Mouse (Mus musculus) liver, embryonic 15.5 days (tissue): ENCODE measurements around the gene Sphk1. TPM values are rescaled to one million over a fixed set of nuclear protein-coding genes. Genes with fewer than 3 reads are reported as not detected.
A peak's percentile ranks its signal among the peaks of the same experiment; 100 is the strongest.
"Not testable (repeated sequence)": the region's sequence is repeated elsewhere in the genome, so short reads cannot be mapped to it uniquely, and the experiment has no call there.

Experiments used
- ATAC-seq: fragments of 200-750 bp; cut with Nextera tagmentation; 2 replicates; pipeline ENCODE4 v1.8.0; 2017; ENCODE audit warnings: moderate number of reproducible peaks, mild to moderate bottlenecking, moderate library complexity; ENCODE audit not compliant: insufficient read depth
- H3K27ac ChIP-seq: fragments of 300-500 bp; sonication (generic); replicated peaks from 2 replicates; pipeline ENCODE4 v1.5.1; 2015; ENCODE audit warnings: mild to moderate bottlenecking, inconsistent platforms
- H3K27me3 ChIP-seq: fragments of 300-500 bp; sonication (generic); 2 replicates; pipeline ENCODE4 v1.6.1; 2015; ENCODE audit warnings: mild to moderate bottlenecking, inconsistent platforms
- H3K36me3 ChIP-seq: fragments of 300-500 bp; sonication (generic); replicated peaks from 2 replicates; pipeline ENCODE4 v1.6.1; 2015; ENCODE audit warnings: moderate library complexity, mild to moderate bottlenecking, inconsistent platforms
- H3K4me1 ChIP-seq: fragments of 300-500 bp; sonication (generic); replicated peaks from 2 replicates; pipeline ENCODE4 v1.6.1; 2015; ENCODE audit warnings: inconsistent platforms
- H3K4me2 ChIP-seq: fragments of 300-500 bp; sonication (generic); 2 replicates; pipeline ENCODE4 v1.6.1; 2015; ENCODE audit warnings: moderate library complexity, mild to moderate bottlenecking, inconsistent platforms
- H3K4me3 ChIP-seq: fragments of 300-500 bp; sonication (generic); replicated peaks from 2 replicates; pipeline ENCODE4 v1.5.1; 2015; ENCODE audit warnings: mild to moderate bottlenecking, inconsistent platforms
- H3K9ac ChIP-seq: fragments of 300-500 bp; sonication (generic); 2 replicates; pipeline ENCODE4 v1.6.1; 2015; ENCODE audit warnings: moderate library complexity, mild to moderate bottlenecking, inconsistent platforms
- H3K9me3 ChIP-seq: fragments of 300-500 bp; sonication (generic); replicated peaks from 2 replicates; pipeline ENCODE4 v1.6.1; 2016; ENCODE audit warnings: inconsistent platforms
- WGBS: fragments of 180-500 bp; shearing (Covaris S2); methylation state at CpG from one replicate; pipeline ENCODE4 v1.1.7; 2015; ENCODE audit warnings: mixed read lengths; ENCODE audit not compliant: insufficient replicate concordance; 5-methylcytosine and 5-hydroxymethylcytosine counted together
- polyA plus RNA-seq: library from polyadenylated mRNA; unstranded; fragments of >200 nt; fragmentation: Nextera tagmentation; extraction: Ambion mirVana; gene quantifications from 2 replicates; pipeline ENCODE4 v1.2.1, GENCODE M21; 2015

Gene Sphk1
- 28.8 and 32.7 TPM in 2 replicates for polyA plus RNA-seq

- Histone ChIP-seq H3K4me1 (peaks cover 58% of the 10 kb centered on the region), H3K9me3 (no peaks in the 10 kb centered on the region), H3K4me2 (peak within 1 kb of the TSS; percentile 99), H3K36me3 (peaks cover 9% of the 10 kb centered on the region), H3K27me3 (peaks cover 74% of the 10 kb centered on the region), H3K9ac (peak within 1 kb of the TSS; percentile 95), H3K27ac (peak within 1 kb of the TSS; percentile 99), H3K4me3 (peak within 1 kb of the TSS; percentile 76)
- no peak for ATAC-seq
- 43% methylated on average over 11 of the region's 11 CpGs for WGBS
Measured at GRCm38 (mm10) chr11:116530187-116531147, at the start of gene Sphk1. Gene Sphk1 (plus strand): TSS chr11:116530925.

DNA sequence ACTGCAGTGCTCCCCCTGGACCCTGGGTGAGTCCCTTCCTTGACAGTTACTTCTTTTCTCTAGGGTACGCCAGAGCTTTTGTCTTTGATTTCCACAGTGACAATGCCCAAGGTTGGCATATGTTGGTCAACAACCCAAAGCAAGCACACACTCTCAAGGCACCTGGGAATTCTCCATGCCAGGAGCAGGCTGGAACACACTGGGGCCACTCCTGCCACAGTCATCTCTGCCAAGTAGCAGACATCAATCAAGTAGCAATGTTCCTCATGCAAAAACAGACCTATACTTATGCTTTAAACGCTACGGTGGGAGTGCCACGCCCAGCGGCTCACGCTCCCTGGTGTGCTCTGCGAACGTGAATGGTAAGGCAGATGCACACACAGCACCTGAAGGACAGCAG is 49.8 kb upstream of the Sphk1 start:
- no peaks in the 10 kb centered on the region for H3K27me3 ChIP-seq
- no peak overlapping the region for H3K9ac ChIP-seq
- no peaks in the 10 kb centered on the region for H3K9me3 ChIP-seq
- no peak overlapping the region for H3K4me3 ChIP-seq
- ATAC-seq = no peak
- H3K27ac ChIP-seq = no peak overlapping the region
- H3K36me3 ChIP-seq = peaks cover 88% of the 10 kb centered on the region
- WGBS = 81% methylated on average over 8 of the region's 8 CpGs
- peaks cover 11% of the 10 kb centered on the region for H3K4me1 ChIP-seq
- no peak overlapping the region for H3K4me2 ChIP-seq

DNA sequence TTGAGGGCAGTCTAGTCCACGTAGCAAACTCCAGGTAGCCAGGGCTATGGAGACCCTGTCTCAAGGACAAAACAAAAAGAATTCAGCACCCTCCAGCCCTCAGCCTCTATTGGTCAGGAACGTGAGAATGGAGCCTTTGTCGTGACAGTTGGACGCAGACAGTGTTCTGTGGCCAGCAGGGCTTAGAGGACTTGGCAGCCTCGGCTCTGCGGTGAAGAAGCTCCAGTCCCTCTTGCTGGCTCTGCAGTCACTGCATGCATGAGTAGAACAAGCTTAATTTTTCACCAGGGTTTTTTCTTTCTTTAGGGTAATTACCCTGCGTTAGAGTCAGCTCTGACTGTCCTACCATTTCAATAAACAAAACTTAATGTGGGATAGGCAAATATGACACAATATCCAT is 48.9 kb upstream of the Sphk1 start:
- peaks cover 88% of the 10 kb centered on the region for H3K36me3 ChIP-seq
- H3K4me1 ChIP-seq = peaks cover 11% of the 10 kb centered on the region
- no peak for ATAC-seq
- H3K4me3 ChIP-seq = no peak overlapping the region
- H3K27me3 ChIP-seq = no peaks in the 10 kb centered on the region
- H3K9me3 ChIP-seq = no peaks in the 10 kb centered on the region
- H3K27ac ChIP-seq = no peak overlapping the region
- WGBS = 77% methylated on average over 7 of the region's 7 CpGs
- H3K9ac ChIP-seq = no peak overlapping the region
- H3K4me2 ChIP-seq = no peak overlapping the region

DNA sequence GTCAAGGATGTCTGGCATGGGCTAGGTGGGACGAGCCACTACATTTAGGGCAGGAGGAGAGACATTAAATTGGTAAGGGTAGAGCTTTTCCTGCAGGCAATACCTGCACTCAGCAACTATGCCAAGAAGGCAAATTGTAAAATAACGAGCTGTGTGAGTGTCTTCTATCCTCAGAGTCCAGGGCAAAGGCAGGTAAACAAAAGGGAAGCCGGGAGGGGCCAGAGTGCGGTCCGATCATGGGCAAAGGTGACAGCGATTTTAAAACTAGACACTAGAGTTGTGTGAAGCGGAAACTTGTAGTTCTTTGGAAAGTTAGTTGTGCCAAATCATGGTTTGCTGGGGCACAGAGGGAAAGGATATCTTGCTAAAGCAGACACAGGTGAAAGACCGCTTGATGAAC is 46.5 kb upstream of the Sphk1 start:
- 75% methylated on average over 8 of the region's 8 CpGs for WGBS
- peak overlapping the region; percentile 39 for H3K27ac ChIP-seq
- no peak for ATAC-seq
- peaks cover 19% of the 10 kb centered on the region for H3K4me1 ChIP-seq
- no peak overlapping the region for H3K4me3 ChIP-seq
- no peaks in the 10 kb centered on the region for H3K9me3 ChIP-seq
- peaks cover 75% of the 10 kb centered on the region for H3K36me3 ChIP-seq
- no peak overlapping the region for H3K9ac ChIP-seq
- H3K4me2 ChIP-seq = peak overlapping the region; percentile 7; the same call in 1 of the 2 replicates
- H3K27me3 ChIP-seq = no peaks in the 10 kb centered on the region

- no peak overlapping the region for H3K4me3 ChIP-seq
- no peaks in the 10 kb centered on the region for H3K27me3 ChIP-seq
- H3K4me2 ChIP-seq = no peak overlapping the region
- no peaks in the 10 kb centered on the region for H3K9me3 ChIP-seq
- no peak for ATAC-seq
- H3K9ac ChIP-seq = no peak overlapping the region
- H3K27ac ChIP-seq = no peak overlapping the region
- H3K36me3 ChIP-seq = peaks cover 42% of the 10 kb centered on the region
- H3K4me1 ChIP-seq = peaks cover 31% of the 10 kb centered on the region
Measured at GRCm38 (mm10) chr11:116488207-116488606, 42.5 kb upstream of the Sphk1 start.

- Histone ChIP-seq H3K9ac (peak overlapping the region; percentile 91; the same call in 1 of the 2 replicates), H3K4me2 (peak overlapping the region; percentile 99), H3K36me3 (peaks cover 37% of the 10 kb centered on the region), H3K9me3 (no peaks in the 10 kb centered on the region), H3K27me3 (no peaks in the 10 kb centered on the region), H3K4me3 (peak overlapping the region; percentile 94), H3K4me1 (peaks cover 37% of the 10 kb centered on the region), H3K27ac (no peak overlapping the region)
- no peak for ATAC-seq
- 60% methylated on average over 14 of the region's 14 CpGs for WGBS
Measured at GRCm38 (mm10) chr11:116488693-116489375, 41.9 kb upstream of the Sphk1 start.

DNA sequence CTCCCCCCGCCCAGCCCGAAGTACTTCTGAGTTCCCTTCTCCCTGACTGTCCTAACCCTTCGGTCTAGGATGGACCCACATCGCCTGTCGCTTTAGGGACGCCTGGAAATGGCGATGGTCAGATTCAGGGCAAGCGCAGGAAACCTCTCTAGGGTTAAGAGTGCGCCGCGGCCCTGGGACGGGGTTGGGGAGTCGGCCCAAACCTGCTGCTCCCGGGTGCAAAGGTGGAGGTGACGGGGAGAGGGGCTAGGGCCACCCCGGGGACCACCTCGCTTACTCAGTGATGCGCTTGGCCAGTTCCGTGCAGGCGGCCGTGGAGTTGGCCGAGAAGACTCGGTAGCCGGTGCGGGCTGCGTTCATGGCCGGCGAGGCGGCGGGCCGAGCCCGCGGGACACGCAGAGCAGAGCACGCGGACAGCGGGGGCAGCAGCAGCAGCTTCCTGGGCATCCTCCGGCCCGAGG is 40.9 kb upstream of the Sphk1 start:
- Histone ChIP-seq H3K4me1 (peaks cover 39% of the 10 kb centered on the region), H3K4me2 (peak overlapping the region; percentile 99), H3K27me3 (no peaks in the 10 kb centered on the region), H3K9ac (peak overlapping the region; percentile 91), H3K27ac (peak overlapping the region; percentile 83), H3K36me3 (peaks cover 30% of the 10 kb centered on the region), H3K4me3 (peak overlapping the region; percentile 94), H3K9me3 (no peaks in the 10 kb centered on the region)
- peak; percentile 26 for ATAC-seq
- WGBS = under 1% methylated on average over 39 of the region's 39 CpGs

- Histone ChIP-seq H3K36me3 (peaks cover 23% of the 10 kb centered on the region), H3K27me3 (no peaks in the 10 kb centered on the region), H3K4me1 (peaks cover 36% of the 10 kb centered on the region), H3K9ac (peak overlapping the region; percentile 91), H3K9me3 (no peaks in the 10 kb centered on the region), H3K4me3 (peak overlapping the region; percentile 94), H3K4me2 (peak overlapping the region; percentile 99), H3K27ac (peak overlapping the region; percentile 83)
- under 1% methylated on average over 62 of the region's 62 CpGs for WGBS
- peak; percentile 90 for ATAC-seq
Measured at GRCm38 (mm10) chr11:116490232-116491107, 40.3 kb upstream of the Sphk1 start.

DNA sequence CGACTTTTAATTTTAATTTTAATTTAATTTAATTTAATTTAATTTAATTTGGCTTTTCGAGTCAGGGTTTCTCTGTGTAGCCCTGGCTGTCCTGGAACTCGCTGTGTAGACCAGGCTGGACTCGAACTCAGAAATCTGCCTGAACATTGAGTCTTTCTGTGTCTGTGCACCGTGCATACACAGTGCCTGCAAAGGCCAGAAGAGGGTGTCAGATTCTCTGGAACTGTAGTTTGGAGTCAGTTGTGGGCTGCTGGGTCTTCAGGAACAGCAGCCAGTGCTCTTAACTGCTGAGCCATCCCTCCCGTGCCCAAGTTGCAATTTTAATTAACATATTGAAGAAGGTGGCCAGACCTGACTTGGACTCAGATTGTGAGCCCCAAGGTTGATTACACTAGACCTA is 39.4 kb upstream of the Sphk1 start:
- H3K9me3 ChIP-seq = no peaks in the 10 kb centered on the region
- H3K36me3 ChIP-seq = peaks cover 14% of the 10 kb centered on the region
- no peak overlapping the region for H3K4me3 ChIP-seq
- peak overlapping the region; percentile 99; the same call in 1 of the 2 replicates for H3K4me2 ChIP-seq
- H3K27me3 ChIP-seq = no peaks in the 10 kb centered on the region
- H3K27ac ChIP-seq = no peak overlapping the region
- 55% methylated on average over 6 of the region's 6 CpGs for WGBS
- H3K4me1 ChIP-seq = peaks cover 36% of the 10 kb centered on the region
- peak overlapping the region; percentile 91; the same call in 1 of the 2 replicates for H3K9ac ChIP-seq
- no peak for ATAC-seq

DNA sequence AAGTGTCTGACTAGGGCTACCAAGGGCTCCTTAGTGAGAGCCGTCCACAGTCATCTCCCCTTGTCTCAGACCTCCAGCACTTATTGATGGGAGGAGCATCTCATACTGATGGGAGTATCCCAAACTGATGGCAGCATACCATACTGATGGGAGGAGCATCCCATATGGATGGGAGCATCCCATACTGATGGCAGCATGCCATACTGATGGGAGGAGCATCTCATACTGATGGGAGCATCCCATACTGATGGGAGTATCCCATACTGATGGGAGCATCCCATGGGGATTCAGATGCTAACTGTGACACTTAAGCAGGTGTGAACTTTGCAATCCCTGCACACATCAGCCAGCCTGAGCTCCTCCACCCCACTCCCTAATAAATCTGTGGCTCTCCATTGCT is 38.2 kb upstream of the Sphk1 start:
- H3K27me3 ChIP-seq, H3K4me3 ChIP-seq, H3K36me3 ChIP-seq, H3K9me3 ChIP-seq, ATAC-seq, H3K4me2 ChIP-seq, H3K27ac ChIP-seq, H3K9ac ChIP-seq: not testable (repeated sequence)
- WGBS = 68% methylated on average over 1 of the region's 1 CpGs
- peaks cover 36% of the 10 kb centered on the region for H3K4me1 ChIP-seq
